Mouse (Mus musculus): ENCODE data around the gene Actl6b.

DNA sequence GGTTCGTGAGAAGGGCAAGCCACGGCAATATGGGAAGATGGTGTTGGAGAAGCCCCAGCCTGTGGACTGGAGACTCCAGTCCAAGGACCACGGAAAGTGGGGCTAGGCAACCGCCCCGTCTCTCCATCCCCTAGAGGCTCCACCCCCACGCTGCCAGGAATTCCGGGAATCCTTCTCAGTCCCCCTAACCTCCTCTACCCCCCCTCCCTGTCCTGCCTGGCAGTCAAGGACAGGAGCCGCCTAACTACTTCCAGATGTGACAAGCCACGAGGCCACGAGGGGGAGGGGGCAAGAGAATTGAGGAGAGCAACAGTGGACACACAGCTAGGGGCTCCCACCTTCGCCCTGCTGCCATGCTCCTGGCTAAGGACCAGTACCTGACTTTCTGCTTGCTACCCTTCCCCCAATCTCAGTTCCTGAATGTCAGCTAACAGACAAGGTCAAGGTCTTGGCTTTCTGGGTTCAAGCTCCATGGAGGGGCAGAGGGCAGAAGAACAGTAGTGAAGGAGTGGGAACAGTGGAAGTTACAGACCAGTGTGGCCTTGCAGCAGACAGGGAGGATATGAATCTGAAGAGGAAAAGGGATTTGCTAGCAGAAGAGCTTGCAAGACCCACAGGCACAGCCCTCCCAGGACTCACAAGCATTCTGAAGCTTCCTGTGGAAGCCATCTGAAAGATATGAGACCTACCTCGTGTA, 57.4 kb downstream of the Actl6b start:
- TF ChIP-seq CTCF (IDR thresholded peaks at IDR 0.05; ENCODE audit: low read depth) (no peak), EP300 (IDR thresholded peaks at IDR 0.05; ENCODE audit: low read depth) (no peak)
